Mouse (Mus musculus): ENCODE results near the gene Slc35b1.
"Not testable (repeated sequence)": the region's sequence is repeated elsewhere in the genome, so short reads cannot be mapped to it uniquely, and the experiment has no call there.

The Slc35b1 gene

DNA sequence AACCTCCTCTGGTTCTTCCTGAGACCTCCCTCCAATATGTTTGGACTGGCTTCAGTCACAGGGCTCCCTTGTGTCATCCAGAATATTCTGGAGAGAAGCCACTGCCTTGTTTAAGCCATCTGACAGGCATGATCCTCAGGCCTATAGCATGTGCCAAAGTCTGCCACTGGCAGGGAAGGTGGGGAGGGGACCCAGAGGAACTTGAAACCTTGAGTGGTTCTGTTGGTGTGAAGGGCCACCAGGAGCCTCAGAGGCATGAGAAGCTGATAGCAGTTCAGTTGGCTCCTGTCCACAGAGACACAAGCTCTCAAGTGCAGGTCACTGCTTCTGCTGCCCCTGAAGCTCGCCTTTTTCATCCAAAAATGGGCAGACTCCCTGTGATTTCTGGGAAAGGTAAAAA is 12.1 kb downstream of the Slc35b1 start:
- no peak for DNase-seq (ENCODE audit: low read depth)

DNA sequence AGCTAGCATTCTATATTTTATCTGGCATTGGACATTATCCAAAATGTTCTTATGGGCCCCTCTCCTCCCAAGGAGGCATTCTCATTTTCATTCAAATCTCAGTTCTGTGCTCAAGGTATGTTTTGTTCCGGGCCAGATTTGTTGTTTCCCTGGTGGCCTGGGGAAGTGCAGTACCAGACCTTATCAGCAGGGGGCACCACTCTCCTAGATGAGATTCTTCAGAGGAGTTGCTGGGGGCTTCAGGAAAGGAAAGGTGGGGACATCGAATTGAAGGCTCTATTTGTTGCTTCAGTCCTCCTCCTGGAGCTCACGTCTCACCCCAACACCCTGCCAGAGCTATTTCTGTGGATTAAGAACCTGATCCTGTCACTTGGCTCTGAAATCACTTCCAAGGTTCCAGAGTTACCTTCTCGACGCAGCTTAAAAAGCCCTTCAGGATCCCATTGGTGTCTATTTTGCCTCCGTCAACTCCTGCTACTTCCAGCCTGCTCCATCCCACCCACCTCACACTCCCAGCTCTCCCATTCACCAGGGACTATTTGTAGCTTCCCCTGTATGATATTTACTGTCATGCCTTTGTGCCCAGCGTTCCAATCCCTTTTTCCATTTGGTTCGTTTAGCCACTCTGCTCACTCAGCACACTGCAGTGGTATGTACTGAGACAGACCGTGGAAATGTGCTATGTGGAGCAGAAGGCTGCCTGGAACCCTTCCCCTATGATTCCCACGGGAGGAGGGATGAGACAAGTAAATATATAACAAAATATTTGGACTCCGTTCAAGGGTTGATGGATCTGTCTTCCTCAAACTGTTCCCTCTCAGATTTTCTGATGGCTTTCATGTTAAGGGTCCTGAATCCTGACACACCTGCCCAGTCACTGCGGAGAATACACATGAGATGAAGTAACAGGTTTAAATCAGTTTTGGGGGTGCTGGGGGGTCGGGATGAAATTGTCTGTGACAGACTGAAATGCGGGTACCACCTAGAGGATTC is 13.6 kb downstream of the Slc35b1 start:
- peak; percentile 82 for DNase-seq (ENCODE audit: low read depth)

DNA sequence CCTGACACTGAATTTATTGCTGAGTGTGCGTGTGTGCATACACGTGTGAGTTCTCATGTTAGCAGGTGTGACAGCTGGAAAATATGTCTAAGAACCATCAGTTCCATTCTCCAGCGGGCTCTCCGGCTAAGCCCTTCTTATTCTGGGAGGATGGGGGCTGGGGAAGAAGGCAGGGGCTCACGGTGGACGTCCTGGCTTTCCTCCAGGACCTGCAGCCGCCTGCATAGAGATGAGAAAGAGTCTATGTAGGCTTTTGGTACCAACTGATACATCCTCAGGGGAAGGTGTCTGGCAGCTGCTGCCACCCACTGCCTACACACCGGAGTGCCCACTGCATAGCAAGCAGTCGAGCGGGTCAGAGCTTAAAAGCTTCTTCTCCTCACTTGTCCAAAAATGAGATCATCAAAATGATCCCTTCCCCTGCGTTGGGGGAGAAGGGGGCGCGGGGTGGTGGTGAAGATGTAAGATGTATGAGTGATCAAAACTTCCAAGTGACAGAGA is 15.1 kb downstream of the Slc35b1 start:
- DNase-seq (ENCODE audit: low read depth) = no peak

DNA sequence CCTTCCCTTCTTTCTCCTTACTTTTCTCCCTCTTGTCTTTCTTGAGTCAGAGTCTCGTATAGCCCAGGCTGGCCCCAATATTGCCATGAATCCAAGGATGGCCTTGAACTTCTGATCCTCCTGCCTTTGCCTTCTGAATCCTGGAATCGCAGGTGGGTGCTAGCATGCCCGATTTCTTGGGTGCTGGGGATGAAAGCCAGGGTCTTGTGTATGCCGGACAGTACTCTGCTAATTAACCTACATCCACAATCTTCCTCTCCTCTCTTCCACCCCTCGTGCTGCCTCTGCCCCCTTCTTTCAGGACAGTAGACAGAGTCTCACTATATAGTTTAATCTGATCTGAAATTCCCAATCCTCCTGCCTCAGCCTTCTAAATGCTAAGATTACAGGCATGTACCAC is 17.1 kb downstream of the Slc35b1 start:
- no peak for DNase-seq (ENCODE audit: low read depth)

DNA sequence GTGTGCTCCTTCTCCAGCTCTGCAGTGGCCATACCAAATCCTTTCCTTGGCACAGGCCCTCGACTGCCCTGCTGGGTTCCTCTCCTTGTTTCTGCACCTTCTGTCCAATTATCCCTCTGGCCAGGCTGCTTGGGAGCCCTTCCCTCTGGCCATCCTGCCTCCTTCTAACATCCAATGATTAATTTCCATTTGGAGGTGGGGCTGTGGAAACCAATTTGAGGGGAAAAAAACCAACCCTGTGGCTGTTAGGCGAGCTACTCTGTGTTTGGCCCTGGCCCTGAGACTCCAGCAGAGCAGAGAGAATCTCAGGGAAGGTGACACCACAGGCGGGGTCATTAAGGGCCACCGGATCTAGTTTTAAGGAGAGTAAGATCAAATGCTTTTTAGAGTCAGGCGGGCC is 17.7 kb downstream of the Slc35b1 start:
- DNase-seq (ENCODE audit: low read depth) = no peak

DNA sequence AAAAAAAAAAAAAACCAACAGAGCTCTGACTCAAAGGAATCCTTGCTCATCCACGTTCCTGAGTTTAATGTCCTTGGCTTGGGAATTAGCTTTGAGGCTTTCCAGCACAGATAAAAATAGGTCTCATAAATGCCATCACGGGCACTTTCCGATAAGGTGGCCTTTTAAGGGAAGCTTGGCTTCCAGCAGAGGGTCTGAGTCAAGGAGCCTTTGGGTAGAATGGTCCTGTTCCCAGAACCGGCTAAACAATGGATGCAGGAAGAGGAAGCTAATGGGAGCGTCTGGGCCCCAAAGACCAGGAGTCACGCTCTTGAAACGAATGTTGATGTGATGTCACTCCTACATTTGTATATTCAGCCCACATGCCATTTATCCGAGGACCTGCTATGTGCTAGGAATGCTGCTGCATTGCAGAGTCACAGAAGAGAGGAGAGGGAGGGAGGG is 18.2 kb downstream of the Slc35b1 start:
- DNase-seq (ENCODE audit: low read depth) = no peak

DNA sequence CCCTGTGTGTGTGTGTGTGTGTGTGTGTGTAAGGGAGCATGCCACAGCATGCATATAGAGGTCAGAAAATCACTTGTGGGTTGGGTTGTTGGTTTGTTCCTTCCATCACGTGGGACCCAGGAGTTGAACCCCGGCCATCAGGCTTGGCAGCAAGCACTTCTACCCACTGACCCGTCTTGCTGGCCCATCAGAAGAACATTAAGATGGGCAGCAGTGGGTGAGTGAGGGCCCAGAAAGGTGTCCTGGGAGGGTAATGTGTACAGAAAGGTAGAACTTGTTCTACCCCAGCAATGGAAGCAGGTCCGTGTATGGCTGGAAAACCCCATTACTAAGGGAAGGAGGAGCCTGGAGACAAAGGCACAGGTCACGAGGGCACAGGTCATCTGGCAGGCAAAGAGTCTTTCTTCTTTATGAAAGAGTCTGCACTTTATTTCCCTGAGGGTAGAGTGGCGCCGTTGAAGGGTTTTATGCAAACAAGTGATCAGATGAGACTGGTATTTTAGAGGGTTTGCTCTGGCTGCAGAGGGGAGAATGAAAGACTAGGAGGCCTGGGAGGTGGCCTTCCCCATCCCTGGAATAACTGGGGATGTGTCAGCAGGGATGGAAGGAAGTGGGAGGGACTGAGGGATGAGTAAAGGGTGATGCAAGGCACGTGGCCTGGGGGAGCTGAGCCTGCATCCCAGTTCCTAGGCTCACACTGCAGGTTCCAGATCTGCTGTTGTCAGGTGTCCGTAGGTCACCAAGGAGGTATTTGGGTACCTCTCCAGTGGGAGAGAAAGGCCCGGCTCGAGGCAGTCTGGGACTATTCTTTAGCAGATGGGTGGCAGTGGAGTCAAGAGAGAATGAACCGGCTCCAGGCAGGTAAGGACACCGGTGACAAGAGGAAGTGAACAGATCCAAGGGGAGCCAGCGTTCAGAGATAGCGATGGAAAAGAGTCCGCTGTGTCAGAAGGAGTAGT is 19.2 kb downstream of the Slc35b1 start:
- DNase-seq (ENCODE audit: low read depth) = no peak

DNA sequence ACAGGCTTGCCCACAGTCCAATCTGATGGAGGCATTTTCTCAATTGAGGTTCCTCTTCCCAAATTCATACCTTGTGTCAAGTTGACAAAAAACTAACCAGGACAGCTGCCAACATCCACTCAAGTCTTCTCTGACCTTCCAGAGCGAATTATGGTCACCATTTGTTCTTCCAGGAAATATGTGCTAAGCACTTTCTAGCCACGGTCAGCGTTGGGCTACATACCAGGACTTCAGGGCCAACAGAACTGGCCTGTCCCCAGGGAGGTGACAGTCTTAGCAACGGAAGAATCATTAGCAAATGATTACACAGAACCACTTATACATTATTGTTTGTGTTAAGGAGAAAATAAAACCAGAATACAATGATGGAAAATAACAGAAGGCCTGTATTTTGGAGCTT is 21.3 kb downstream of the Slc35b1 start:
- DNase-seq (ENCODE audit: low read depth) = no peak

DNA sequence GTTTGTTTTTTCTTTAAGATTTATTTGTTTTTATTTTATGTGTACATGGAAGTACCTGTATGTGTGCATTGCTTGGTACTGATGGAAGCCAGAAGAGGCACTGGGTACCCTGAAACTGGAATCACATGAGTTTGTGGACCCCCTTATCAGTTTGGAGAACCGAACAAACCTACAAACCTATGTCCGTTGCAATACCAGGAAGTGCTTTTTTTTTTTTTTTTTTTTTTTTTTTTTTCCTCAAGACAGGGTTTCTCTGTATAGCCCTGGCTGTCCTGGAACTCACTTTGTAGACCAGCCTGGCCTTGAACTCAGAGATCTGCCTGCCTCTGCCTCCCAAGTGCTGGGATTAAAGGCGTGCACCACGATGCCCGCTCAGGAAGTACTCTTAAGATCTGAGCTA is 21.9 kb downstream of the Slc35b1 start:
- DNase-seq (ENCODE audit: low read depth) = not testable (repeated sequence)

DNA sequence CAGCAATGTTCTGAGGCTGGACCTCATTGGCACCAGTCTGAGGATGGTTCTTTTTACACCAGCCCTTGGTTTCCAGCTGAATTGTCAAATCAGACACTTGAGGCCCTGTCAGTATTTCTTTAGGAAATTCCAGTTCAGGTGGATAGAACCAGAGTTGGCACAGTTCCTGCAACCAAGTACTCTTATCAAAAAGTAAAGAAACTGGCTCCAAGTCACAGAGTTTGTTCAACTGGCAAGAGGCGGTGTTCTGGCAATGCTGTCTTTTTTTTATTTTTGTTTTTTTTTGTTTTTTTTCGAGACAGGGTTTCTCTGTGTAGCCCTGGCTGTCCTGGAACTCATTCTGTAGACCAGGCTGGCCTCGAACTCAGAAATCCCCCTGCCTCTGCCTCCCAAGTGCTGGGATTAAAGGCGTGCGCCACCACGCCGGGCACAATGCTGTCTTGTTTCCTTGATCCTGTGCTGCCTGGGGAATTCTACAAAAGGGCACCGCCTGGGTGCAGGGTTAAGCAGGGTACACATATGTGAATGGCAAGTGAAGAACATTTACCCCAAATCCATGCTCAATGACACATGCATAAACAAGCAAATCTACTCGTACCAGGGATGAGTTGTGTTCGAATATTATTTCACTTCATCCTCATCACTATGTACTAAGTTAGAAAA is 25.1 kb downstream of the Slc35b1 start:
- no peak for DNase-seq (ENCODE audit: low read depth)

DNA sequence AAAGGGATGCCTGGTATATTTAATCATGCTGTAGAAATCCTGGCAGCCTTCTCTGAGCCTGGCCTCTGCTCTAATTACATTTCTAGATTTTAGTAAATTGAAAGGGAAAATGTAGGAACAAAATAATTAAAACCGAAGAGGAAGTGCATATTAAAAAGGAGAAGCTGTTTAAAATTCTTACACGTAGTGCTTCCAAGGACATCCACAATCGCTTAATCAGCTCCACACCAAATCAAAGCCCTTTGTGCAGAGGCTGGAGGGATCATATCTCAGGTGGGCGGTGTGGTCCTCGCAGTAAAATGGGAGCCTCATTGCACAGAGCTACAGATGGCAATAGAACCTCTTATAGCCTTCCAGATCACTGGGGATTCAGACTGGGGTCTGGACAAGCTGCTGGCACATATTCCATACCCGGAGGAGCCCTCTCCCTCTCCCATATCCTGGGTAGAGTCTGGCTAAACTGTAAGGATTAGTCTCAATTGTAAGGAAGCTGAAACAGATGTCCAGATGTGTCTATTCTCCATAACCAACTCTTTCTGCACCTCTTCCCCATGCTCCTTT is 27.0 kb downstream of the Slc35b1 start:
- no peak for DNase-seq (ENCODE audit: low read depth)

DNA sequence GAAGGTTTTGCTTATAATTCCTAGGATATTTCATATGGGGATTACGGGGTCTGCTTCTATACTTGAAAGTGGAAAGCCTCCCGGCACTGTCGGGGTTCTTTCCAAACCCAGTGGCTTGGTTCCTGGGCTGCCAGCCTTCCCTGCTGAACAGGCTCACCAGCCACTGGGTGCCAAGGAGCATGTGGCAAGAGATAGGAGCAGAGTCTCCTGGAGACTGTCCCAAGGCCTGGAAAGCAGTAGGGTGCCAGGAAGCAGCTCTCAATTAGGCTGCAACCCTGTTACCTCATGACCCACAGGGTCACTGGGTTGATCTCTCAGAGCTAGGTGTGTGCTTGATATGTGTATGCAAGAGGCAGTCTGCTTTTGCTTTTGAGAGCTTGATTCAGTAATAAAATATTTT is 28.1 kb downstream of the Slc35b1 start:
- DNase-seq (ENCODE audit: low read depth) = no peak

DNA sequence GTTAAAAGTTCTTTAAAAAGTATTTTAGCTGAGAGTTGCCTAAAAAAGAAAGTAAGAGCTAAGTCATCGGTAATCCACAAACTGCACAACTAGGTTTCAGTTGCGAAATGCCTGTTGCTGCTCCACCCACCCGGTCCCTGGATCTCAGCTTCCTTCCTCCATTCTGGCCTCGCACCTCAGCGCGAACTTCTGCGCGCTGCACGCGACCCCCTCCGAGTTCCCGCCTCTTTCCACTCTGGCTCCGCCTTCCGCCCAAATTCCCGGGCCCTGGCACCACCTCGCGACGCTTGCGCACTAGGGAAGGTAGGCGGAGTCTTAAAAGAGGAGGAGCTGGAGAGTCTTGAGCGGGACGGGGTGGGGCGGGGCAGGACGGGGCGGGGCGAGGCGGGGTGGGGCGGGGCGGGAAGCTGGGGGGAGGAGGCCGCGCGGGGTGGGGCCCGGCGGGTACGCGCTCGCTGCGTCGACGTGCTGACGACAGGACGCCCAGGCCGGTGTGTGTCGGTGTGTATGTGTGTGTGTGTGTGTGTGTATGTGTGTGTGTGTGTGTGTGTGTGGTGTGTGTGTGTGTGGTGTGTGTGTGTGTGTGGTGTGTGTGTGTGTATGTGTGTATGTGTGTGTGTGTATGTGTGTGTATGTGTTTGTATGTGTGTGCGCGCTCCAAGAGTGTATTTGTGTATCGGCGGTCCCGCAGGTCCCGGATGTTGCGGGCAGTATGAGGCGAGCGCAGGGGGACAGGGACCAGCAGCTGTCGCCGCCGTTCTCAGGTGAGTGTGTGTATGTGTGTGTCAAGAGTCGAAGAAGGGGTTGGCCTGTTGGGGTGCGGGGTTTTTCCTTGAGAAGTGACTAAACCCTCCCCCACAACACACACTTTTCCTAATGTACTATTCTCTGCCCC is 29.4 kb downstream of the Slc35b1 start, which contains the start of gene Spop:
Gene Spop (plus strand): TSS at position 440 of the 895 bp plus-strand sequence.
- peak; percentile 97 for DNase-seq (ENCODE audit: low read depth)

DNA sequence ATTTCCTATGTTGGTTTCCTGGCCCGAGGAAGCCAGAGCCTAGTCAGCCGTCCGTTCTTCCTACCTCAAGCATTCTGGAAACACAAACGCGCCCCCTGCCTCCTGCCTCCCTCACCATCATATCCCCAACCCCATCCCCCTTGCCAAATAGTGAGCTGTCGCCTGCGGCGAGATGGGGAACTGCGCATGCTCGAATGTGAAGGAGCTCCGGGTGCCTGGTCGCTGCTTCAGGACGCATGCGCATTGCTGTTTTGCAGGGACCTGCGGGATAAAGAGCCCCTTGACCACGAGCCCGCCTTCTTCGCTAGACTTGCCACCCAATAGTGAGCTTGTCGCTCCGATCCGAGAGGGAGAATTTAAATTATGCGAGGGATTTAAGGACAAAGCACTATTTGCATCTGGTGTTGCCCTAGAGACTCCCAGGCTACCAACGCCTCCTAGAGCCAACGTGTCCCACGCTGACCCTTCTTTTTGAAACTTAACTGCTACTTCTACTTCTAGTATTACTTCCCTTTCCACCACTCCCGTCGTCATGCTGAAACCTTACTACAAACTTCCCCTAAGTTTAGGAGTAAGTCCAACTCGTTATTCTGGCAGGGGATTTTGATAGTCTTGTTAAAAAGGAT is 30.2 kb downstream of the Slc35b1 start:
- DNase-seq (ENCODE audit: low read depth) = peak; percentile 96

DNA sequence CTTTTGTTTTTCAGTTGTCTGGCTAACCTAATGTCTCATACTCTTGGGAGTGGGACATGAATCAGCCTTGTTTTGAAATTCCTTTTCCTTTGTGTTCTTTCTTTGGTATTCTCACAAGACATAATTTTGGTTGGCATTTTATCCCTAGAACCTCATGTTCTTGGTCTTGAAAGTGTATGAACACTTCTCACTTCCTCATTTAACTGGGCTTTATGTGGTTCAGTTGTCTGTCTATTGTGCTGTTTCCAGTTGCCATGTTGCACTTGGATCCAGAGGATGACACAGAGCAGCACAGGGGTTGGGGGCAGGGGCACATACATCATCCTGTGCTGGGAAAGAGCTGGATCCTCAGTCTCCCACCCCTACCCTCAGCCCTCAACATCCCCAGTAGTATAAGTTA is 31.4 kb downstream of the Slc35b1 start:
- DNase-seq (ENCODE audit: low read depth) = no peak

DNA sequence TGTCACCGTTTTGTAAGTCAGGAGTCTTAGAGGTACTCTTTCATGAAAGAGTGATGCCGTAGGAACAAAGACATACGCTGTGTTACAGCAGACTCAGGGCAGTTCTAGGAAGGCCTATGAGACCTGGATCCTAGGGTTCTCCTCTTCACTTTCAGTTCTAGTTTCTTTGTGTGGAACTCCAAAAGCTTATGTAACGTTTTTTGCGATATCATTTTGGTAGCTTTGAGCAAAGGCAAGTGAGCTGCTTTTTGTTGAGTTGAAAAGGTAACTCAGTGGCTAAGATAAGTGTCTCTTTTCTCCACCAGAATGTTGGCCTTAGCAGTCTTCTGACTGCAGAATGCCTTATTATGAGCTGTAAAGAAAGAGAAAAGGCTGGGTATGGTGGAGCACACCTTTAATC is 32.8 kb downstream of the Slc35b1 start:
- no peak for DNase-seq (ENCODE audit: low read depth)

DNA sequence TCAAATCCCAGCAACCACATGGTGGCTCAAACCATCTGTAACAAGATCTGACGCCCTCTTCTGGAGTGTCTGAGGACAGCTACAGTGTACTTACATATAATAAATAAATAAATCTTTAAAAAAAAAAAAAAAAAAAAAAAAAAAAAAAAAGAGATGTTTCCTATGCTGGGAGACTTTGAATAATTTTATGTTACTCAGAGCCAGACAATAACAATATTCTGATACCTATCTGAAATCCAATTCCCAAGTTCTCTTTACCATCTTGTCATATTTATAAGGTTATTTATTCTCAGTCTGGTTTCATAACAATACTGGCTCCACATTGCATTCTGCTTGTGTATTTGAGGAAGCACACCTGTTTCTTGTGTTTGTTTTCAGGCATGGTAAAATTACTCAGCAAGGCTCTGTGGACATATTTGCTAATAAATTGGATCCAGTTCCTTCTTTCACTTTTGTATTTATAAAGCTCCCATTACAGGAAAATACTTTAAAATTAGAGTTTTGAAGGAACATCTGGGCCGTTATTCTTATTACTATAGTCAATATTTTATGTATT is 36.5 kb downstream of the Slc35b1 start:
- DNase-seq (ENCODE audit: low read depth) = no peak

DNA sequence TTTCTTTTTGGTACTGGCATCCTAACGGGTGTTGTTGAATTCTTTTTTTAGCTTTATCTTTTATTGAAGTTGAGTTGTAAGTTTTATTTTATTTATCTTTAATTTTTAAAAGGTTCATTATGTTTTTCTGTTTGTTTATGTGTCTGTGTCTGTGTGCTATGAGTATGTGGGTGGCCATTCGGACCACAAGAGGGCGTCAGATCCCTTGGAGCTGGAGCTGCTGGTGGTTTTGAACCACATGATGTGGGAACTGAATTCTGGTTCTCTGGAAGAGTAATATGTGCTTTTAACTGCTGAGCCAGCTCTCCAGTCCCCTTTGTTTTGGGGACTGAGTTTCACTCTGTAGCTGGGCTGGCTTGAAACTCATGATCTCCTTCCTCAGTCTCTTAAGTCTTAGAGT is 39.0 kb downstream of the Slc35b1 start:
- DNase-seq (ENCODE audit: low read depth) = no peak

DNA sequence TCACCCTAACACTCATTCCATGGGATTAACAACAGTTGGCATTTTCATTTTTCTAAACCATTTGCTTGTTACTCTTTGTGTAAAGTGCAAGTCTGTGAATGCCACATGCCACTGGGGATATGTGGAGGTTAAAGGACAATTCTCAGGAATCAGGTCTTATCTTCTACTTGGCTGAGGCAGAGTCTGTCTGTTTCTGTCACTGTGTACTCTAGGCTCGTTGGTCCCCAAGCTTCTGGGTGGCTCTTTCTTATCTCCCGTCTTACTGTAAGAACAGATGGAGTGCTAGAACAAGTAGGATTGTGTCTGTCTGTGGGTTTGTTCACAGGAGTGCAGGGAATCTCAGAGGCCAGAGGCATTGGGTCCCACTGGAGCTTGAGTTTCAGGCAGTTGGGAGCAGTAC is 46.9 kb downstream of the Slc35b1 start:
- DNase-seq (ENCODE audit: low read depth) = no peak

DNA sequence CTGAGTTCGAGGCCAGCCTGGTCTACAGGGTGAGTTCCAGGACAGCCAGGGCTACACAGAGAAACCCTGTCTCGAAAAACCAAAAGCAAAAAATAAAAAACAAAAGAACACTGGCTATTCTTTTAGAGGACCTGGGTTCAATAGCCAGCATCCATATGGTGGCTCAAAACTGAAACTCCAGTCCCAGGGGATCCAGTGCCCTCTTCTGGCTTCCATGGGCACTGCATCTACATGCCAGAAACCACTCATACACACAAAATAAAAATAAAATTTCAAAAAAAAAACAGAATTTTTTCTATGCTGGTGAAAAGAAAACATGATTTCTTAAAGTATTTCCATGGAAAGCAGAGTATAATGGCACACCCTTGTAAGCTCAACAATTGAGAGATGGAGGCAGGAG is 47.7 kb downstream of the Slc35b1 start:
- peak; percentile 63 for DNase-seq (ENCODE audit: low read depth)

Measured in naive thymus-derived CD4-positive, alpha-beta T cell, adult 2 months (primary cell).